Mouse (Mus musculus) testis, adult 2 months (tissue): ENCODE measurements around the gene Rnf25.

Source experiments
- CTCF ChIP-seq: fragments of 200-500 bp; IDR thresholded peaks from 2 replicates; pipeline ENCODE4 v1.5.1; 2012; ENCODE audit warnings: low read depth, mild to moderate bottlenecking, inconsistent platforms, low read length, moderate library complexity; ENCODE audit not compliant: control insufficient read depth, insufficient read depth, insufficient replicate concordance
- POLR2A ChIP-seq: fragments of 200-500 bp; IDR thresholded peaks from 2 replicates; pipeline ENCODE4 v1.6.1; 2012; ENCODE audit warnings: low read depth, mild to moderate bottlenecking, inconsistent platforms, low read length, moderate library complexity; ENCODE audit not compliant: control insufficient read depth

- no peak for TF ChIP-seq CTCF
- TF ChIP-seq POLR2A: no peak
Measured at GRCm38 (mm10) chr1:74582621-74583020, 18.6 kb downstream of the Rnf25 start.
